Mouse (Mus musculus) adrenal gland, postnatal 14 days (tissue): ENCODE data around the gene Itsn1. TPM values are rescaled to one million over a fixed set of nuclear protein-coding genes. Genes with fewer than 3 reads are reported as not detected.

Experiments
- DNase-seq: peaks from one replicate; pipeline ENCODE4 v3.0.0; 2021; ENCODE audit warnings: mixed read lengths
- total RNA-seq: library from RNA; stranded (reverse); gene quantifications from 2 replicates; pipeline ENCODE4 v1.2.3, GENCODE M21; 2021

Itsn1 gene
- total RNA-seq, 1 experiment from 2014 or later, result 48.7 TPM

- DNase-seq, result no peak
Observed at GRCm38 (mm10) chr16:91870158-91870582, 141.1 kb downstream of the Itsn1 start.

GRCm38 (mm10) chr16:91871188-91871587 is 142.1 kb downstream of the Itsn1 start:
- no peak for DNase-seq

GRCm38 (mm10) chr16:91873695-91874094 is 144.6 kb downstream of the Itsn1 start:
- DNase-seq, result no peak

GRCm38 (mm10) chr16:91875567-91876344 is 146.7 kb downstream of the Itsn1 start:
- peak; percentile 49 for DNase-seq

- peak; percentile 54 for DNase-seq
Observed at GRCm38 (mm10) chr16:91876457-91876856, 147.4 kb downstream of the Itsn1 start.

- DNase-seq, result no peak
Observed at GRCm38 (mm10) chr16:91879101-91879500, 150.0 kb downstream of the Itsn1 start.

- no peak for DNase-seq
Observed at GRCm38 (mm10) chr16:91880869-91881767, 152.0 kb downstream of the Itsn1 start.

- peak; percentile 8 for DNase-seq
Observed at GRCm38 (mm10) chr16:91882168-91882859, 153.2 kb downstream of the Itsn1 start.

- no peak for DNase-seq
Observed at GRCm38 (mm10) chr16:91883636-91884035, 154.6 kb downstream of the Itsn1 start.

GRCm38 (mm10) chr16:91884196-91884595 is 155.1 kb downstream of the Itsn1 start:
- DNase-seq, result peak; percentile 64

- DNase-seq, result peak; percentile 56
Observed at GRCm38 (mm10) chr16:91885389-91886122, 156.5 kb downstream of the Itsn1 start.

GRCm38 (mm10) chr16:91888368-91888767 is 159.3 kb downstream of the Itsn1 start:
- no peak for DNase-seq

- DNase-seq, result peak; percentile 40
Observed at GRCm38 (mm10) chr16:91889831-91890230, 160.8 kb downstream of the Itsn1 start.

GRCm38 (mm10) chr16:91891218-91891617 is 162.1 kb downstream of the Itsn1 start:
- DNase-seq, result no peak

- no peak for DNase-seq
Observed at GRCm38 (mm10) chr16:91896426-91896830, 167.3 kb downstream of the Itsn1 start.

- no peak for DNase-seq
Observed at GRCm38 (mm10) chr16:91898850-91899848, 170.1 kb downstream of the Itsn1 start.

GRCm38 (mm10) chr16:91900274-91900673 is 171.2 kb downstream of the Itsn1 start:
- no peak for DNase-seq

- no peak for DNase-seq
Observed at GRCm38 (mm10) chr16:91903801-91904506, 174.9 kb downstream of the Itsn1 start.

GRCm38 (mm10) chr16:91905127-91905860 is 176.2 kb downstream of the Itsn1 start:
- DNase-seq, result no peak
